Mouse (Mus musculus) spleen, embryonic (tissue): ENCODE results near the gene Cnpy1.

Experiments
- CTCF ChIA-PET: fragments of 350-600 bp; sonication (Branson Sonifier 250); formaldehyde crosslinking; loops from one replicate; lab custom pipeline; 2022; lab: Charles Lee

Cnpy1 gene

DNA sequence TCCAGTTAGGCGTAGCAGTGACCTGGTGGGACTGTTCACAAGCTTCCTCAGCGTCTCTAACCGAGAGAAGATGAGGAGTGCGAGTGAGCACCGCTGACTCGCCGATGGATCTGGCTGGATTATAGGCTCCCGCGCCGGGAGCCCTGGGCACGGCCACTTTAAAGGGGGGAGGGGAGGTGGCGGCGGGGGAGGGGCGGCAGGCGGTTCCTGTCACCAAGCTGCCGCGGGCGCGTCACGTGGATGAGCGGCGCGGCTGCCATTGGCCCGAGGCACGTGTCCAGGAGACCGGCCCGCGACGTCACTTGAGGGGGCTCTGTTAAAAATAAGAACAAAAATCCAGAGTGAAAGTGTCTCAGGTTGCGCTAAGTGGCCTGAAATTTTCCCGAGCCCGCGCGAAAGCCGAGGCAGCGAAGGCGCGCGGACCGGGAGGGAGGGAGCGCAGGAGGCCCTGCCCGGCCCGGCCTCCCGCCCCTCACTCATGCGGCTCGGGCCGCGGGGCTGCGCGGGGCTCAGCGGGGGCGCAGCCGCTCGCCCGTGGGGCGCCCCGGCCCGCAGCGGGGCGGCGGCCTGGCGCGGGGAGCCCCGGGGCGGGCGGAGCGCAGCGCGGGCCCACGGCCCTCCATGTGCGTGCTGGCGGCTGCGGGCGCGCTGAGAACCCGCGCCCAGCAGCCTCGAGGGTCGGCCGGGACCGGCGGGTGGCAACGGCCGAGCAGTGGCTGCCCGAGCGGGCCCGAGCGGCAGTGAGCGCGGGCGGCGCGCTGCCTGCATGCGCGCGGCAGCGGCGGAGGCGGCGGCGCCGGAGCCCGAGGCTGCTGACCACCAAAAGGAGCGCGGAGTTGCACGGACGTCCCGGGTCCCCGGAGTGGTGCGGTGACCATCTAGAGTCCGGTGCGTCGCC, 80.0 kb downstream of the Cnpy1 start, which contains the start of gene En2:
Gene En2, plus strand, starts transcription at position 337 of the 898 bp plus-strand sequence.
- CTCF ChIA-PET = no interaction called here

GRCm38 (mm10) chr5:28163926-28164325, 81.7 kb downstream of the Cnpy1 start:
- CTCF ChIA-PET = no interaction called here

DNA sequence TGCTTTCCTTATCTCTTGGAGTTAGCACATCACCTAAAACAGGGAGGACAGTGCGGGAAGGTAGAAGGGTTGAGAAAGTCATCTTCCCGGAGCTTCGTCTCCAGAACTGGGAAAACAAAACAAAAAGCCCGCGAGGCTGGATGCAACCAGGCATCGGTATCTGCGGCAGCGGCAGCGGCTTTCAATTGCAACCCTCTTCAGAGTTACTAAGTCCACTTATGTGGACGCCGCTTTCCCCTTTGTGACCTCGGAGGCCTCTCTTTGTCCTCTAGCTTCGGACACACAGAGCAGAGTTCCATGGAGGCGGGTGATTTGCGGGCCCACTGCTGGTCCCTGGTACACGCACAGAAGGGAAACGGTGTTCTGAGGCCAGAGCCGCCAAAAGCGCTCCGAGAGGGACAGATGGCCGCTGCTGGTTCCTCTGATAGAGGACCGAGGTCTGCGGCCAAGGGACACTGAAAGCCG, 83.6 kb downstream of the Cnpy1 start:
- CTCF ChIA-PET = no interaction called here

- CTCF ChIA-PET = no interaction called here
Observed at GRCm38 (mm10) chr5:28161383-28161937, 84.1 kb downstream of the Cnpy1 start.

GRCm38 (mm10) chr5:28159891-28160470, 85.6 kb downstream of the Cnpy1 start:
- CTCF ChIA-PET = no interaction called here

DNA sequence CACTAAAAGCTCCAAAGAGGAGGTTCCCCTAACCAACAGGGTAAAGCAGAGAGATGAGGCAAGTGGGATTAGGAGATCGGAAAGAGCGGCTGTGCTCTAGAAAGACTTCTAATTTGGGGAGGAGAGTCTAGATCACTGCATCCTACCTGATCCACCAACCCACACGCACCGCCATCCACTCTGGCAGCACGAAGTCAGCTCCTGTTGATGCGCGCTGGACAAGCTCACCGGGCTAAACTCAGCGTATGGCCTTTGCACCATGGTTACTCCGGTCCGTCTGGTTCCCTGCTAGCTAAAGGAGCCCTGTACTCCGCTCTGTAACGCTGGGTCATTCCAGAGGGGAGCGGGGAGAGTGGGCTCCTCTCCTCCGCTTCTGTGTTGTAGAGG, 86.5 kb downstream of the Cnpy1 start:
- CTCF ChIA-PET = no interaction called here

- CTCF ChIA-PET = no interaction called here
Observed at GRCm38 (mm10) chr5:28158308-28159071, 87.1 kb downstream of the Cnpy1 start.

DNA sequence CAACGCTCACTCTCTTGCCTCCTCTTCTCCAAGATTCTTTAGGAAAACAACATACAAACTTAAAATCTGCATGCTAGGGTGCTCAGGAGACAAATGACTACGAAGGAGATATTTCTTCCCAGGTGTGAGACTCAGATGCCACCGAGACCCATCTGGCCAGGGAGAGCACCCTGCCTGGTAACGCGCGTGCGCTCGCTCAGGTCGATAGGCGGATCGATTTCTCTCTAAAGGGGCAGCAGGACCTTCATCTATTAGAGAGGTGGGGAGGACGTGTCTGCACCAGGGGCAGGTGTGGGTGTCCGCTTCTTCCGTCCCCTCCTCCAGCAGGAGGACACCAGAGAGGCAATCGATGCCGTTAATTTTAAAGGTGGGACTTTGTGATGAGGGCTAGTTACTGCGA, 87.8 kb downstream of the Cnpy1 start:
- CTCF ChIA-PET = no interaction called here

- CTCF ChIA-PET = no interaction called here
Observed at GRCm38 (mm10) chr5:28157044-28157730, 88.4 kb downstream of the Cnpy1 start.
